Mouse (Mus musculus) CD4-positive helper T cell, adult 2 months (primary cell): ENCODE results near the gene Tmem110.
A peak's percentile ranks its signal among the peaks of the same experiment; 100 is the strongest.

ENCODE experiments used
- DNase-seq: peaks from one replicate; pipeline ENCODE4 v3.0.0-alpha.2; 2012; ENCODE audit warnings: low read depth, missing footprints, low spot score

Gene Tmem110

GRCm38 (mm10) chr14:30862368-30862767 lies 37.0 kb downstream of the Tmem110 start:
- no peak for DNase-seq

DNA sequence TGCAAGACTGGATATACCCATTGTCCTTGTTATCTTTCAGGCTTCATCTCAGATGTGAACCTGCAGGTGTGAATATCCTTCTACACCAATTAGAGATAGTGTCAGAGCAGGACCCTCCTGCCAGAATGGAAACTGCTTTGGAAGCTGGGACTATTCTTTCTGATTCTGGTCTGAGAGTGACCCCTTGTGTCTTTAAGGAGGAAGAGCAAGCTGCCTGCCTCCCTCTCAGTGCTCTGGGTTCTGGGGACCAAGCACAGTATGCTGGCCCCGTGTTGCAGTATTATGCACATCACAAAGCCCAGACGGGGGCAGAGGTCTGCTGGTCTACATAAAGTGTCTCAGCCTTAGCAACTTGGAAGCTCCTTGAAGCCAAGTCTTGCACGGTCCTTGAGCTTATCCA lies 39.9 kb downstream of the Tmem110 start:
- DNase-seq, result no peak

GRCm38 (mm10) chr14:30867042-30867441 lies 41.7 kb downstream of the Tmem110 start:
- DNase-seq, result peak; percentile 56

GRCm38 (mm10) chr14:30868826-30869225 lies 43.4 kb downstream of the Tmem110 start:
- DNase-seq, result no peak

DNA sequence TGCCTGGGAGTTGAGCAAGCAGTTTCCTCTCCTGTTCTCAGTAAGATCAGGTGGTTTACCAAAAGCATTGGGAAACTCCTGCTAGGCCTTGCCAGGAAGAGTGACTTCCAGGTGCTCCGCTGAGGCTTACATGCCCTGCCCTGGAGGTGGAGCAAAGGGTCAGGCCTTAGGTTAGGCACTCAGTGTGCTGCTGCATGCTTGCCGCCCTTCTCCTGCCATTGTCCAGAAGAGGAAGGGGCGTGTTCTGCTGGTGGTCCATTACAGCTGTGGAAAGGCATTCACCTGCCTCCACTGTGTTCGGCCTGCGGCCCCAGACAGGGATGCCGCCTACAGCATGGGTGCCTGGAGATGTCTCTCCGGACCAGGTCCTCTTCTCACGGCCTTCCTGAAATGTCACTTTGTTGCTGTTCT lies 44.0 kb downstream of the Tmem110 start:
- no peak for DNase-seq

GRCm38 (mm10) chr14:30870206-30871147 lies 45.1 kb downstream of the Tmem110 start:
- DNase-seq, result no peak

GRCm38 (mm10) chr14:30874095-30874700 lies 48.8 kb downstream of the Tmem110 start:
- no peak for DNase-seq

- no peak for DNase-seq
These were observed 49.9 kb downstream of the Tmem110 start for GRCm38 (mm10) chr14:30875130-30875865.

DNA sequence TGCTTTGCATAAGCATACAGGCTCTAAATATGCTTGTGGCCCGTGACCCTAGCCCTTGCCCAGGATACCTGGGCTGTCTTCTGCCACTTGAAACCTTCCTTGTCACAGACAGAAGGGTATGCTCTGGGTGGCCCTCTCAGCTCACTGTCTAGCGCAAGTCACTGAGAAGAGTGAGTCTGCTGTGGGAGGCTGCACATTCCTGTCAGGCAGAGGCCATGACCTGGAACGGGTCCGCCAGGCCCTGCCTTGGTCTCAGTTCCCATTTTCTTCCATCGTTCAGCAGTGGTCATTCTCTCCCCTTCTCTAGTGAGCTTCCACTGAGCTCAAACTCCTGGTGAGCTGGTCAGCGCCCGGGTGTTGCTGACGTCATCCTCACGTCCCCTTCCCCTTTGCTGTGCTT lies 50.6 kb downstream of the Tmem110 start:
- DNase-seq, result no peak

- no peak for DNase-seq
These were observed 51.1 kb downstream of the Tmem110 start for GRCm38 (mm10) chr14:30876451-30876850.

DNA sequence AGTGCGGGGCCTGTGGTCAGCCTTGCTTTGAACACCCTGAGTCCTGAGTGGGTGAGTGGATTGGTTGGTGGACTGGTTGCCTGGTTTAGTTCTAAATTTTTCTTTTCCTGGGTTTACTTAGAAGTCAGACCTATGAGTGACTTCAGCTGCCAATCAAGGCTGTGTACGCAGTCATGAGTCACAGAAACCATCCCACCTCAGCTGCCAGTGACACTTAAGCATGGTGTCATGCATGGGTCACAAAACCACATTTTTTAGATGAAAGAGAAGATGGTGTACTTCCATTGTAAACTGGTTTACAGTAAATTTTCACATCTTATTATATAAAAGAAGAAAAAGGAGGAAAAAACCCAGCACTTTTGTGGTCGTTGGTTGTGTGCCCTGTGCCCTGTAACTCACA lies 52.4 kb downstream of the Tmem110 start:
- no peak for DNase-seq

DNA sequence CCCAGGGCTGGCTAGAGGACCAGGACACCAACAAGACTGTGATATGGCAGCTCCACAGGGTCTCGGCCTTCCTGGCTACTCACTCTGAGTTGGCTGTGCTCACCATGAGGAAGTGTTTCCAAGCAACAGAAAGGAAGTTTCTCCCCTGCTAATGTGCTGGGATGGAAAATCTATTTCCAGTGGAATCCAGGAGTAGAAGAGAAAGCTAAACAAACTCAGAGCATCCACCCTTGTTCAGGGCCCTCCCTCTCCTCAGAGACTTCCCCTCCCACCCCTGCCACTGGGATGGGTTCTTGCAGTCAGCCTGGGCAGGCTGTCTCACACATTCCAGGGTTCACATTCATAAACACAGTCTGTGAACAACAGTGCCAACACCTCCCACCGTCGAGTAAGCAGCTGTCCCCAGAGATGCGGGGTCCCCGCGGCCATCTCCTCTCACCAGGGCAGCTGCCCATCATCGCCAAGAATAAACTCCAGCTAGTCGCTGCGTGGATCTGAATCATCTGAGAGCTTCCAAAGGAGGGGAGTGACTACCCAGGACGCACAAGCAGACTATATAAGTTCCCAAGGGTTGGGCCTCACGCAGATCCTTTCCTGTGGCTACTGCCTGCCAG lies 53.7 kb downstream of the Tmem110 start, which contains the start of gene Mustn1:
Gene Mustn1 (plus strand): TSS at position 243 of the 614 bp plus-strand sequence.
- no peak for DNase-seq

DNA sequence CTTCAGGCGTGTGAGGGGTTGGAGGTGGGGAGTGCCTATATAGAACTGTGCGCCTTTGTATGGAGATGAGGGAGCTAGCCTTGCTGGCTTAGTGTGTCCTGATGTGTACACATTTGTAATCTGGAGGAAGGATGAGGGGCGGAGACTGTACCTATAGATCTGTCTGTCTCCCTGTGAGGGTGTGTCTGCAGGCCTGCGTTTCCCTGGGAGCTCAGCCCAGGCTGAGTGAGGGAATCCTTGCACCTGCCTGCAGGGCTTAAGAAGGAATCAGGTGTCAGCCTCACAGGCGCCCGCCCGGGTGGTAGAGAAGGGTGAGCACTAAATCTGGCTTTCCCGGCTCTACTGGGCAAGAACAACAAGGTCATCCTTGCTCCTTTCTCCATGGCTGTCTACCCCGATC lies 54.4 kb downstream of the Tmem110 start:
- DNase-seq, result no peak

DNA sequence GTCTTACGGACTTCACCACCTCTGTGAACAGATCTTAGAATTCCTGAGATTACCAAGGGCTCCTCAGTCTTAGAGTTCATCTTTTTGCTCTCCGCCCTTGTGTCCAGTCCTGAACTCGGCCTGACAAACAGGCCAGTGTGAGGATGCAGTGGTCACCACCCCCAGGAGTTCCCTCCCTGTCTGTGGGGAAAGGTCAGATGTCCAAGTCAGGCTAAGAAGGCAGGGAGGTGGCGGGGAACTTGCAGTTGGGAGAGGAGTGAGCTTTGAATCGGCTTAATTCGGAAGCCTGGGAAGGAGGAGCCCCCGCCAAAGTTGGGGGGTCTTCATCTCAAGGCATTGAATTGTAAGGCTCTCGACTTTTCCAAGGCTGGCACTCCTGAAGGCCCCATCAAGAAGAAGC lies 54.9 kb downstream of the Tmem110 start:
- no peak for DNase-seq

GRCm38 (mm10) chr14:30880811-30881717 lies 55.7 kb downstream of the Tmem110 start:
- no peak for DNase-seq

- no peak for DNase-seq
These were observed 56.3 kb downstream of the Tmem110 start for GRCm38 (mm10) chr14:30881718-30882108.

DNA sequence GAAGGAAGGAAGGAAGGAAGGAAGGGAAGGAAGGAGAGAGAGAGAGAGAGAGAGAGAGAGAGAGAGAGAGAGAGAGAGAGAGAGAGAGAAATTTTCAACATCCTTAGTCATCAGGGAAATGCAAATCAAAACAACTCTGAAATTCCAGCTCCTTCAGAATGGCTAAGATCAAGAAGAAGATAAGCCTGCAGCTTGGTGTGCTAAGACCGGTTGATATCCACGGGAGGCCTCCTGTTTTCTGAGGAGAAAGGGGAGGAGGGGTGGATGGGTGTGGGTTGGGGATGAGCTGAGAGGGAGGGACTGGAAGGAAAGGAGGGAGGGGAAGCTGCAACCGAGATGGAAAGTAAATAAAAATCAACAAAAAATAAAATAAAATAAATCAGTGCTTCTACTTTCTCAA lies 59.9 kb downstream of the Tmem110 start:
- no peak for DNase-seq

DNA sequence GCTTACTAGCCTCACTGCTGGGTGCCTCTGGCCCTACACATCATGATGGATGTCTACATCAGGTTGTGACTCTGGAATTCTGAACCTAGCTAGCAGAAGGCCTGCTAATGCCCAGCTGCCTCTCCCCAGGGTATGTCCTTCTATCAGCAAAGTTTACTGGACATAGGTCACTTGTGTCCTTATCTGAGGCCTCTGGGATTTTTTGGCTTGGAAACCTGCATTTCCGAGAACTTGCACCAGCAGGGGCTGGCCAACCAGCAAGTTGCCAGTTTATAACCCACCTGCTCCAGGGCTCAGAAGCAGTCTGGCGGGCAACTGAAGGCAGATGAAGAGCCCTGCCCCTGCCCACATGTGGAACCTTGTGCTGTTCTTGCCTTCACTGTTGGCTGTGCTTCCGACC lies 60.8 kb downstream of the Tmem110 start, which contains the start of gene Itih4:
Gene Itih4 (plus strand): TSS at position 273 of the 400 bp plus-strand sequence.
- DNase-seq, result no peak

GRCm38 (mm10) chr14:30888271-30888732 lies 62.9 kb downstream of the Tmem110 start:
- no peak for DNase-seq

- DNase-seq, result no peak
These were observed 74.6 kb downstream of the Tmem110 start for GRCm38 (mm10) chr14:30899972-30900371.
